Mouse (Mus musculus) adrenal gland (tissue): ENCODE data around the gene A4galt.
"Not testable (repeated sequence)": the region's sequence is repeated elsewhere in the genome, so short reads cannot be mapped to it uniquely, and the experiment has no call there.

ENCODE experiments used
- intact Hi-C: fragments of 180-260 bp; cut with DNase I; formaldehyde crosslinking; loops from one replicate; pipeline ENCODE4 v1.15.1; 2025

Gene A4galt

GRCm38 (mm10) chr15:83269985-83270384 lies 18.4 kb upstream of the A4galt start:
- intact Hi-C loops = not testable (repeated sequence)

GRCm38 (mm10) chr15:83268428-83268827 lies 16.9 kb upstream of the A4galt start:
- intact Hi-C loops = not testable (repeated sequence)

GRCm38 (mm10) chr15:83265269-83265668 lies 13.7 kb upstream of the A4galt start:
- intact Hi-C loops = no loop called here

- intact Hi-C loops = no loop called here
Observed at GRCm38 (mm10) chr15:83263405-83263804, 11.8 kb upstream of the A4galt start.

DNA sequence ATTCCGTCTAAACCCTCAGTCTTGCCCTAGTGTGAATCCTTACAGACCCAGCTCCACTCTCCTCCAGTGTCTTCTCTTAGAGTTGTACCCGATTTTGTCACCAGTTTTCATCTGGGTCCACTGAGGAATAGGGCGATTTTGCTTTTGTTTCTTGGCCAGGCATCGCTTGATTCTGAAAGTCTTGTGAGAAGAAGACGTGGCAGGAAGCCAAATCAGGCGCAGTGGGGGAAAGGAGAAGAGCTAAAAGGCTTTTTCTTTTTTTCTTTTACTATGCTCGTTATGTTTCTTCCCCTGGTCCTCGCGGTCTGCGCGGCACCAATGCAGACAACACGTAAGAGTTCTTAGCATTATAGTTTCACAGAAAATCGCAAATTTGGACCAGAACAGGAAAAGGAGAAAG lies 6.3 kb upstream of the A4galt start:
- intact Hi-C loops = no loop called here

GRCm38 (mm10) chr15:83256491-83256890 lies 4.9 kb upstream of the A4galt start:
- intact Hi-C loops = no loop called here

DNA sequence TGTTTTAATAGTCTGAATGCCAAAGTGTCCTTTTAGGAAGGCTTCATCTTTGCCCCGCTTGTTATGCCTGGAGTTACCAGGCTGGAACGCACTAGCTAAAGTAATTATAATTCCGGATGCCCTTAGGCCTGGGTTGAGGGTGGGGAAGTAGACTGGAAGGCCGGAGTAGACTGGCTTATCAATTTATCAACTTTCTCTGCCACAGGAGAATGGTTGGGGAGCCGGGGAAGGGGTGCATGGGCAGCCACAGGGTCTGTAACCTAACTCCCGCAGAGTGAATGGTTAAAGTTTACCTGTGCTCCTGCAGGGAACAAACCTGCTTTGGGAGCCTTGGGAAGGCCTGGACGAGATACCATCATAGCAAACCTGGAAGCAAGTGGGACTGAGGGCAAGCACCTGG lies 4.4 kb upstream of the A4galt start:
- intact Hi-C loops = no loop called here

GRCm38 (mm10) chr15:83255191-83255782 lies 3.7 kb upstream of the A4galt start:
- intact Hi-C loops = no loop called here

- intact Hi-C loops = no loop called here
Observed at GRCm38 (mm10) chr15:83254372-83255070, 2.9 kb upstream of the A4galt start.

GRCm38 (mm10) chr15:83252060-83252459 lies 486 bp upstream of the A4galt start:
- intact Hi-C loops = no loop called here

- intact Hi-C loops = no loop called here
Observed at GRCm38 (mm10) chr15:83250651-83251175, 861 bp downstream of the A4galt start.

- intact Hi-C loops = no loop called here
Observed at GRCm38 (mm10) chr15:83249535-83250287, 1.9 kb downstream of the A4galt start.

- intact Hi-C loops = no loop called here
Observed at GRCm38 (mm10) chr15:83248236-83248844, 3.2 kb downstream of the A4galt start.

GRCm38 (mm10) chr15:83244371-83244770 lies 7.2 kb downstream of the A4galt start:
- intact Hi-C loops = no loop called here

DNA sequence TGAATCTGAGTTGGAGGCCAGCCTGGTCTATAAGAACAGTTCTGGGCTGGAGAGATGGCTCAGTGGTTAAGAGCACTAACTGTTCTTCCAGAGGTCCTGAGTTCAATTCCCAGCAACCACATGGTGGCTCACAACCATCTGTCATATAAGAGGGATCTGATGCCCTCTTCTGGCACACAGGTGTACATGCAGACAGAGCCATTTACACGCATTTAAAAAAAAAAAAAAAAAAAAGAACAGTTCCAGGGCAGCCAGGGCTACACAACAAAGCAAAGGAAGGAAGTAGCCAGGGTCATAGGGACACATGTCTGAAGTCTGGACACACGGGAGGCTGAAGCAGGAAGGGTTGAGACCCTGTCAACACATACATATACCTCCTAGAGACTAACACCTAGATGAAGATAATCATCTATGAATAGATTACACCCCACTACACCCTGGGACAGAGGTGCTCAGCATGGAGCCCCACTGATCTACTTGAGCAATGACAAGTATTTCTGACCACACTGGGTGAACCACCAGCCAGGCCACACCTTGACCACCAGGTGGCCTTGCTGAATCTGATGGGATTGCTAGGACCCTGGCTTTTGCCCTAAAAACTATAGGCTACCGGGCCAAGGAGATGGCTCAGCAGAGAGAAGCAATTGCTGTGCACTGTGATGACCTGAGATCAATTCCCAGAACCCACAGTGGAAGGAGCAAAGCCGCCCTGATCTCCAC lies 9.5 kb downstream of the A4galt start:
- intact Hi-C loops = no loop called here

DNA sequence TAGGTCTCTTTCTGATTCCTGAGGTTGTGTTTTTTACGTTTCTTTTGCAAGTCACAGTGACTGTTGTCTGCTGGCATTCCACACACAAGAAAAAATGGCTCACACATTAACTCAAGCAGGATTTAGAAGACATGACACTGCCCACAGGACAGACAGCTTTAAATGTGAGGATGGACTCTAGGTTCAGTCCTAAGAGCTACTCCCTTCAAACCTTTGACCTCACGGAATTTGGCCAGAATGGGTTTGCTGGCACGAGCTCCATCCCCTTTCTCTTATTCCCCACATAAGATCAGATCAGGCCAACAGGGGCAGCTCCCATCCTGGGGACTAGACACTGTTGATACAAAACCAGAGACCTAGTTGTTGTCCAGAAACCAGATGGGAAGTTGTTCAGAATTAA lies 10.1 kb downstream of the A4galt start:
- intact Hi-C loops = no loop called here

DNA sequence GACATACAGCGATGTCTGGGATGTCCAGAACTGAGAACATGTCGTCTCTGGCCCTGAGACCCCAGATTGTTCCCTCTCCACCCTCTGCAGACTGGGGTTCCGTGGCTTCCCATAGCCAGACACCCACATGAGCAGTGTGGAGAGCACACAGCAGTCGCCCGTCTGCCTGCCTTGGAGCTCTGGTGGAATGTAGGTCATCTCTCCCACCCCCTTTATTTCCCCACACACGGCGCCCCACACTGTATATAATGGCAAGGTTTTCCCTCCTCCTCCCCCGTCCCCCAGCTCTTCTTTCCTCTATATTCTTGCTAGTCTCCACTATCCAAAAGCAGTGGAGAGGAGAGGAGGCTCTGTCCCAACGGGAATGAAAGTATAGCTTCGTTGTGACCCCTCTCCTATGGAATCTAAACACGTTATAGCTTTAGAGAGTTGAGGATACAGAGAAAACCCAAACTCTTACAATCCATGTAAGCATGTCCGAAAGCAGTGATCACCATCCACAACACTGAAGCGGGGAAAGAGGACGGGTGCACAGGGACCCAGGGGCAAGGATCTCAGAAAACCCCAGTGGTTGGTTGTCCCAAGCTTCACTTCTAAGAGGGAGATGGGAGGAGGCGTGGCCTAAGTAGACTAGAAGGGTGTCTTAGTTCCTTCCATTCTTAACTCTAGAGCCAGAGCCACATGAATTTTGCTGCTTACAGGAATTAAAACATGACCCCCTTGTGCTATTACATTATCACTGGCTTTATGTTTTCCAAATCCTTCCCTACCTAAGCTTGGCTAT lies 13.9 kb downstream of the A4galt start:
- intact Hi-C loops = no loop called here

GRCm38 (mm10) chr15:83236824-83237223 lies 14.8 kb downstream of the A4galt start:
- intact Hi-C loops = no loop called here

- intact Hi-C loops = no loop called here
Observed at GRCm38 (mm10) chr15:83233219-83233992, 18.2 kb downstream of the A4galt start.

- intact Hi-C loops = no loop called here
Observed at GRCm38 (mm10) chr15:83227559-83227958, 24.0 kb downstream of the A4galt start.
